Mouse (Mus musculus) CH12F3 (cell line): ENCODE measurements around the gene Pkd1l3.

Source experiments
- in situ Hi-C: fragments of 300-500 bp; cut with MboI; formaldehyde crosslinking; loops from 2 replicates; pipeline ENCODE4 v1.14.3; 2020; ENCODE audit warnings: low sequenced_read_pairs

Gene Pkd1l3

DNA sequence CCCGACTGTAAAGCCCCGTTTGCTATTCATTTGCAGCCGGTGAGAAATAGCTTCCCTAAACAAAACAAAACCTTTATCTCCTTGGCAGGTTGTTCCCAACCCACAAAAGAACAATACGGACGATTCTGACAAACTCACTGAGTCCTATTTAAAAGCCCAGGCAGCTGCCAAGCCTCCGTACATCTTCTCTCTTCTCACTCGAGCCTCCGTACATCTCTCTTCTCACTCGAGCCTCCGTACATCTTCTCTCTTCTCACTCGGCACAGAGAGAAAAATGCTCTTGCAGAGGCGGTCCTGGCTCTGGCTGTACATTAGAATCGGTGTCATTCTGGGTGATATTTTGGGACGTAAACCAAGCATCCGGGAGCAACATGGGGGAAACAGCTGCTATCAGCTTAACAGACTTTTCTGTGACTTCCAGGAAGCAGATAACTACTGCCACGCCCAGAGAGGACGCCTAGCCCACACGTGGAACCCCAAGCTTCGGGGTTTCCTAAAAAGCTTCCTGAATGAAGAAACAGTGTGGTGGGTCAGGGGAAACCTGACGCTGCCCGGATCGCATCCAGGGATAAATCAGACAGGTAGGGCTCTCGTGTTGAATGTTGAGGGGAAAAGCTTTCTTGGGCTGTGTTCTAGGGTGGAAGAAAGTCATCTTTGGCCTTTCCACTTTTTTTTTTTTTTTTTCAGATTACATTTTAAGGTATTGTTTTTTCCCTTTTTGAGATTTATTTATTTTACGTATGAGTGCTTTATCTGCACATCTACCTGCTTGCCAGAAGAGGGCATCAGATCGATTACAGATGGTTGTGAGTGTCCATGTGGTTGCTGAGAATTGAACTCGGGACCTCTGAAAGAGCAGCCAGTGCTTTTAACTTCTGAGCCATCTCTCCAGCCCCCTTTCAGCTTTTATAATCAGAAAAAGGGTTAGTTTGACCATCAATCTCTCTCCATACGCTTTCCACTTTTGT is at the start of gene Pkd1l3:
Gene Pkd1l3, plus strand, starts transcription at position 275 of the 968 bp plus-strand sequence.
- in situ Hi-C loops: no loop called here

DNA sequence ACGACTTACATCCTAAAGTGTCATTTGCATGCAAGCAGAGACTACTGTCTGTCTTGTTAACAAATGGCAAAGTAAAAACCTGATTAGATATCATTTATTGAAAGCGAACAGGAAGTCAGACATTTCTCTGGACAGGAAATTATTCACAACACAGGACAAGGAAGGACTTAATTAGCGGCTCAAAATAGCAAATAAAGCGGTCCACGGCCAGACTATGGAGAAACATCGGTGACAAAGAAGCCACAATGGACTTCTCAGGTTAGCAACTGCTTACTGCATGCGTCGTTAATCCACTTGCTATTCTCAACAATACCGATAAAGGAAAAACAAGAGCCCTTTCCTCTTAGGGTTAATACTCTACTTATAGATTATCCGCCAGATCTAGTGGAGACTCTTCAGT is 49.6 kb upstream of the Pkd1l3 start:
- in situ Hi-C loops: no loop called here

DNA sequence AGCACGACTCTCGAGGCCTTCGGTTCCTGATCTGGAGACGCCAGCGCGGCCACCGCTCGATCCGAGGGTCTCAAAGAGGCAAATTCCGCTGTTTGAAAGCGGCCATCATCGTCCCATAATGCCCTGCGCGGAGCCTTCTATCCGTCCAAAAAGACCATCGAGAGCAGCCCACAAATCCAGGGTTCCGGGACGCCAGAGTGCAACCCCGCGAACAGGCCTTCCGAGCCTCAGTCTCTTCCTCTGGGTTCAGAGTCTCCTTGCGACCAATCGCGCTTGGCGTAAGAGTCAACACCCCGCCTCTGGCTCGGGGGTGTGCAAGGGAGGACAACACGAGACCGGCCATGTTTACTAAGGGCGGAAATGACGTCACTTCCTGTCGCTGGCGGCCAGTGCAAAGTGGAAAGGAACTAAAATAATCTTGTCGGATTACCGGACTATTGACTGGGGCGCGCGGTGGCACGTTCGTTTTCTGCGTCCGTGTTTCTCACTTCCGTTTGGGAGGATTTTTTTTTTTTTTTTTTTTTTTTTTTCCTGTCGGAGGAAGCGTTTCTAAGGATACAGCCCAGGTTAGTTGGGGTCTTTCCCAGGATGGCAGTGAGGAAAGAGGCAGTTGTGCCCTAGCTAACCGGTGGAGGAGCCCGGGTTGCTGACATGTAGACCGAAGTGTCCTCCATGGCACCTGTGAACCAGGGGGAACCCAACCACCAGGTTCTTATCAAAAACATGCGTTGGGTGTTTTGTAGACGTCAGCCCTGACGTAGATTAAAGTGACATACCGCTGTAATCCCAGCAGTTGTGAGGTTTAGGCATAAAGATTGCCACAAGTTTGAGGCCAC is 48.6 kb upstream of the Pkd1l3 start, which contains the start of the genes Dhx38 and Txnl4b:
Gene Dhx38, minus strand, starts transcription at position 364 of the 836 bp plus-strand sequence.
Gene Txnl4b, plus strand, starts transcription at position 395 of the 836 bp plus-strand sequence.
- in situ Hi-C loops: no loop called here

DNA sequence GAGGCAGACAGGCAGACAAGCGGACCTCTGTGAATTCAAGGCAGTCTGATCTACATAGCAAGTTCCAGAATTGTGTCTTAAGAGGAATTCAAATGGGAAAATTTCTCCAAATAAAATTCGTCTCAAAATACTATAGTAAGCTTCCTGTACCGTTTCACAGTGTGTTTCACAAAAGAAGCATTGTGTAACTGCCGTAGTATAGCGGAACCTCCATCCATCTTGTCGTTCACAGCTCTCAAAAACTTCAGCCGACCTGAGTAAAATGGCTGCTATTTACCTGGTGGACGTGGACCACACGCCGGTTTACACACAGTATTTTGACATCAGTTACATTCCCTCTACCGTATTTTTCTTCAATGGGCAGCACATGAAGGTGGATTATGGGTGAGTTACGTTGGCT is 43.2 kb upstream of the Pkd1l3 start:
- in situ Hi-C loops: no loop called here

DNA sequence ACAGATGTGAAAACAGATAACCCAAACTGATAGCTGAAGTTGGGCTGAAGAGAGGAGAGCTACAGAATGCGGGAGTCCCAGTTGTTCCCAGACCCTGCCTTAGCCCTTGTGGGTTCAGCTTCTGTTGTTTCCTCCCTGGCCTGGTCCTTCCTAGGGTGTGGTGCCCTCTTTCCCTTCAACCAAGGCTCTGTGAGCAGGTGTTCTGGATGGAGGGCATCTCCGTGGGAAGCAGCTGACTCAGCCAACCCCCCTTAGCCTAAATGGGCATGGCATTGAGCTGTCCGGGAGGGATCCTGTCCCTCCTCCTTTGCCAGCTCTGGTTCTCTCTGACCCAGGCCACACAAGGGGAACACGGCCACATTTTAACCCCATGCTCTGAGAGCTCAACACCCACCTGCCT is 38.0 kb upstream of the Pkd1l3 start:
- in situ Hi-C loops: no loop called here

DNA sequence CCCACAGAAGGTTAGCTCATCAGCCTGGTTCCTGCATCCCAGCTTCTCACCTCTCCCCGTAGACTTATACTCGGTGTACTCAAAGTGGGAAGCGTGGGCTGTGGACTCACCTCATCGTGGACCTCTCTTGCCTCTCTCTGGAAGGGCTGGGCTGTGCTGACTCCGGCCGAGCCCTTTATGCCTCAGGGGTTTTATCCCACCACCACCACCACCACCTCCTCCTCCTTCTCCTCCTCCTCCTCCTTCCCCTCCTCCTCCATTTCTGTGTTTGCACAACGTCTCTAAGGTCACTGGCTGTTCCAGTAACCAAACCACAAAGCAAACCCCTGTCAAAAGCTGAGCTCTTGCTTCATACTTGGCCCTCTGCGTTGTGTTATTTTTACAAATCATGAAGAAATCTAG is 35.4 kb upstream of the Pkd1l3 start, which contains the start of gene Hp:
Gene Hp, minus strand, starts transcription at position 273 of the 402 bp plus-strand sequence.
- in situ Hi-C loops: no loop called here

DNA sequence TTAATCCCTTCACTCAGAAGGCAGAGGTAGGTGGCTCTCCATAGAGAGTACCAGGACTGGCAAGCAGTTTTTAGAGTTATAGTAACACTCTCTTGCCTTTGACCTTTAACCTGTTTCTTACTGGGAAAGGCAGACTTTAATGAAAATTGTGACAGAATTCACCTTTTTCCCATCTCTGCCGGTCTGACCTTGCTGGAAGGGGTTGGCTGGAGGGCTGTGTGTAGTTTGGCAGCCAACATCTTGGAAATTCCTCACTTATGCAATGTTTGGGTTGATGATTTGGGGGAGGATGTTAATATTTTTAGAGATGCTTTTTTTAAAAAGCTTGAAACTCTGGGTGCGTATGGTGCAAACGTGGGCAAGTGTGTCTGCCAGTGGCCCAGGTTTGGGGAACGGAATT is 30.0 kb upstream of the Pkd1l3 start:
- in situ Hi-C loops: no loop called here

DNA sequence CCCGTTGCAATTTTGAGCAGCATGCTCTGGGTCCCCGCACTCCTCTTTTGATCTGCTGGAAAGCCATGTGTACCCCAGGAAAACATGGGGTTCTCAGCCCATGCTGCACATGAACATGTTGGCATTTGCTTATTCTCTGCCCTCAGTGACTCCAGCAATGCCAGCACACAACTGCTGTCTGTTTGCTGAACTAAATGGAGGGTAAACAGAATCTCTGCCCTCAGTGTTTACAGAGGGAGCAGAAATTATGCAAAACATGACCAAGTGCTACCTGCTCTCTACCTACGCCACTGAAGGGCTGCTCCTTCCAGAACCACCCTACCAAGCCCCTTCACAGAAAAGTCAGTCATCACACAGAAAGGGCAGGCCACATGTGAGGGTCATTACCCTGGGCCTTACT is 29.5 kb upstream of the Pkd1l3 start:
- in situ Hi-C loops: no loop called here

DNA sequence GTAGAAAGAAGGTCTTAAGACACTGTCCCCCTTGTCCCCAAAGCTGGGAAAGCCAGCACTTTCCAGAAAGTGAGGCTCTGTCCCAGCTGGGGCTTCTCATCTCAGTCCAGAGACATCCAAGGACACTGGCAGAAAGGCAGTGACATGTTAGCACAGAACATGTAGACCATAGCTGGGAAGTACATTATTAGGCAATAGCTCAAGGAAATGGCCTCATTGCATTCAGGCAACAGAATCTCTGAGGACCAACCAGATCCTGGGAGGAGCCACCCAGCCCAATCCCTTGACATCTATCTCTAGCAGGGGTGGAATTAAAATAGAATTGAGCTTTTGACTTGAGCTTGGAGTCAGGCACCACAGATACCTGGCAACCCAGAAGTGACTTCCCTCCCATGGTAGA is 28.7 kb upstream of the Pkd1l3 start:
- in situ Hi-C loops: no loop called here

DNA sequence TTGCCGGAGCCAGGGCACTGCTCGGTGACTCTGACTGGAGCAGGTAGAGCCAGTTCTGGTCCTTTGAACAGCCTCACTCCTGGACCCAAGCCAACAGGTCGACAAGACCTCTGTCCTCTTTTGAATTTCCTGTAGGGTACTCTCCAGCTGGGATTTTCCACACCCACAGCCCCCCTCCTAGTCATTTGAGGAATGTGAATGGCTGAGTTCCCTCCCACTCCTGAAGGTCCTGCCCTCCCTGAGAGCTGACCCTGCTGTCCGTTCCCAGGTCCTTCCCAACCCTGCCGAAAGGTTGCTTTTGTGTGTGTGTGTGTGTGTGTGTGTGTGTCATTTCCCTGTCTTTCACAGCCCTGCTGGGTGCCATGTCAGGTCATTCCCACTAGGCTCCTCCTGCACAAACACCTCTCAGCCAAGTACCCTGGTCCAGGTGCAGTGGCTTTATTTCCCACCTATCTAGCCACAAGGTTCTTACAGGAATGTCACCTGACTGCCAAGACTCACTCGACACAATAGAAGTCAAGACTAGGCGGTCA is 27.3 kb upstream of the Pkd1l3 start:
- in situ Hi-C loops: no loop called here

DNA sequence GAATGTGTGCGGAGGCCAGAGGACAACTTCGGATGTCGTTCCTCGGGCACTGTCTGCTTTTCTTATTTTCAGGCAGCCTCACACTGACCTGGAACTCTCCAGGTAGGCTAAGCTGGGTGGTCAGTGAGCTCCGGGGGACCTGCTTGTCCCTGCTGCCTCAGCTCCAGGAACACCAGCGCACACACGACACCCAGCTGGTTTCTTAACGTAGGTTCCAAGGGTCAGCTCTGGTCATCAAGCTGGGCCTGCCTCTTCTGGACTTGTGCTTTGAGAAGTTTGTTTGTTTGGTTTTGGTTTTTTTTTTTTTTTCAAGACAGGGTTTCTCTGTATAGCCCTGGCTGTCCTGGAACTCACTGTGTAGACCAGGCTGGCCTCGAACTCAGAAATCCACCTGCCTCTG is 23.4 kb upstream of the Pkd1l3 start:
- in situ Hi-C loops: no loop called here

DNA sequence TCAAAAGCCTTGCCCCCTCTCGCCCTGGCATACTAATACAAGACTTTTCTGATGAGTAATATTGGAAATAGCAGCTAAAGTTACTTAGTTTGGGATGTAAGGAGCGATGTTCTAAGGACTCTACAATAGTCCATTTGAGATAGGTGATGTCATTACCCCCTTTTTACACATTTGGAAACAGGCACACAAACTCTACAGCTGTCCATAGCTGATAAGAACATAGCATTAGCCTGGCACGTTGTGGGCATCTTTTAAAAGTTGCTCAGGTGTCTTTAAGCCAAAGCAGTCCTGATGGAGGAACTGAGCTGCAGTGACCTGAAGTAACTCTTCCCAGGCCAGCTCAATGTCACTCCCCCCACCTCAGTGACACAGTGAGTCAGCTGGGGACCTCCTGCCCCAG is 22.9 kb upstream of the Pkd1l3 start:
- in situ Hi-C loops: no loop called here

DNA sequence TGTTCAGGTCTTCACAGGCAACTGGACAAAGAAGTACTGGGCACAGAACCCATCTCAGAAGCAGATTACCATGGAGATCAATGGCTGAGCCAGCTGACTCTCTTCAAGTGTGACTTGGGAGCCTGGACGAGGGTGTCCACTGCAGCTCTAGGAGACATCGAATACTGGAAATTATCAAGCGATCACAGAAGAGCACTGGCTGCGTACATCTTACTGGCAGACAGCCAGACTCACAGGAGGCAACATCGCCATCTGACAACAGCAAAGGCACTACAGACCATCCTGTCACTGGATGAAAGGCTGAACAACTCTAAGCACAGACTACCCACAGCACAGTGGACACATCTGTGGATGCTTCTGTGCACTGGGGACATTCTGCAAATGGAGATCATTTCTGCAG is 22.2 kb upstream of the Pkd1l3 start:
- in situ Hi-C loops: no loop called here

DNA sequence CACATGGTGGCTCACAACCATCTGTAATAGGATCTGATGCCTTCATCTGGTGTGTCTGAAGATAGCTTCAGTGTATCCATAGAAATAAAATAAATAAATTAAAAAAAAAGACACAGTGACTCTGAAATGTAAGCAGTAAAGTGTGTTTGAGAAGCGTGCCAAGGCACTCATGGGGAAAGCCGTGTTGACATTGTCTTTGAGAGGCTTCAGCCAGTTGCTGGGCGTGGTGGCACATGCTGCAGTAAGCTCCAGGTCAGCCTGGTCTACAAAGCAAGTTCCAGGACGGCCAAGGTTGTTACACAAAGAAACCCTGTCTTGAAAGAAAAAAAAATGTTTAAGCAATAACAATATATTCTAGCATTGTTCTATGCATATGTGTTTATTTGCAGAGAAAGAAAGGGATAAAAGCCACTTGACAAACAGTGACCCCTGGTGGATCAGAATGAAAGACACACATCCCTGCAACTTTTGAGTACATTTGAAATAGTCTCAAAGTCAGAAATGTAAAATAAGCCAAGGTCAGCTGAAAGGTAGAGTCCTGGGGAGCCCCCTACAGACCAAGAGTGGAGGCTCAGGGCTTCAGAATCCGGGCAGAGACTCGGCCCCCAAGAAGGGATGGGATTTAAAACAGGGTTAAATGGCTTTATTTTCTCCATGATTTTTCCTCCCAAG is 21.1 kb upstream of the Pkd1l3 start:
- in situ Hi-C loops: no loop called here

DNA sequence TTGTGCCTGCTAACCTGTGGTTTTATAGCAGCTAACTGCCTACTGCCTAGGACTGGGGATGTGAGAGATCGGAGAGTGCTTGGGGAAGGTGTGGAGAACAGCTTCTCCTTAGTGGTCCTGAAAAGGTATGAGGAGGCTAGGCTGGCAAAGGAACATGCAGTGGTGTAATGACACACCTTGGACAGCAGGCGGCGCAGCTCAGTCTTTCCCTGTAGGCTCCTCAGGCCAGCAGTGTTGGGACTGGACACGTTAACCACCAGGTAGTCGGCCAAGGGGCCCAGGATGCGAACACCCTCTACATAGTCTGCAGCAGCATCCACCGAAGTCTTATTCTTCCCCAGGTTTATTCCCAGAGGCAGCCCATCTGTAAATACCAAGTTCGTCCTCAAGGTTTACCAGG is 18.5 kb upstream of the Pkd1l3 start:
- in situ Hi-C loops: no loop called here

DNA sequence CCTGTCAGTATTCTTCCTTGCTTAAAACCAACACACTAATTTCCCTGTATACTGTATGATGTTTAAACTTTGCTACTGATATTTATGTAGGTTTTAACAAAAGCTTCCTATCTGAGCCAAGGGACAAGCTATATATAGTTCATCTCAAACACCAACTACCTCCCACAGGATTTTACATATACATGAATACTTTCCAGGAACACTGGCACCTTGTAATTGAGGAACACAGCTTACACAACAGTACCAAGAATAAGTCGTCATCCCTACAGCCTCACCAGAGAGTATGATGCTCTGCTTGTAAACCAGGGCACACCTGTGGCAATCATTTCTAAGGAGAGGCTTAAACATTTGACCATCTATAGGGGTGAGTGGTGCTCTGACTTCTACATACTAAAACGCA is 7.6 kb upstream of the Pkd1l3 start:
- in situ Hi-C loops: no loop called here

DNA sequence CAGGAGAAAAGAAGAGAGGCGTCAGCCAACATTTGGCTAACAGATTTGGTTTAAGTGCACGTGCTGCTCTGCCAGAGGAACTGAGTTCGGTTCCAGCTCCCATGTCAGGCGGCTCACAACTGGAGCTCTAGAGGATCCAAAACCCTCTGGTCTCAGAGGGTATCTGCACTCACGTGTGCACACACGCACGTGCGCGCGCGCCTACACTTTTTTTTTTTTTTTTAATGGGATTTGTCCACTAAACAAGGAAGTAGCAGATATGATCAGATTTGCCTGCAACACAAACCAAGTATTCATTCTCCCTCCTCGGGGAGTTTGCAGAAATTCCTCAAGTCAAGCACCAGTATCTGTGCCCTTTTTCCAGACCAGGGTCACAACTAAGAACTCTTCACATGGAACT is 6.7 kb upstream of the Pkd1l3 start:
- in situ Hi-C loops: no loop called here

DNA sequence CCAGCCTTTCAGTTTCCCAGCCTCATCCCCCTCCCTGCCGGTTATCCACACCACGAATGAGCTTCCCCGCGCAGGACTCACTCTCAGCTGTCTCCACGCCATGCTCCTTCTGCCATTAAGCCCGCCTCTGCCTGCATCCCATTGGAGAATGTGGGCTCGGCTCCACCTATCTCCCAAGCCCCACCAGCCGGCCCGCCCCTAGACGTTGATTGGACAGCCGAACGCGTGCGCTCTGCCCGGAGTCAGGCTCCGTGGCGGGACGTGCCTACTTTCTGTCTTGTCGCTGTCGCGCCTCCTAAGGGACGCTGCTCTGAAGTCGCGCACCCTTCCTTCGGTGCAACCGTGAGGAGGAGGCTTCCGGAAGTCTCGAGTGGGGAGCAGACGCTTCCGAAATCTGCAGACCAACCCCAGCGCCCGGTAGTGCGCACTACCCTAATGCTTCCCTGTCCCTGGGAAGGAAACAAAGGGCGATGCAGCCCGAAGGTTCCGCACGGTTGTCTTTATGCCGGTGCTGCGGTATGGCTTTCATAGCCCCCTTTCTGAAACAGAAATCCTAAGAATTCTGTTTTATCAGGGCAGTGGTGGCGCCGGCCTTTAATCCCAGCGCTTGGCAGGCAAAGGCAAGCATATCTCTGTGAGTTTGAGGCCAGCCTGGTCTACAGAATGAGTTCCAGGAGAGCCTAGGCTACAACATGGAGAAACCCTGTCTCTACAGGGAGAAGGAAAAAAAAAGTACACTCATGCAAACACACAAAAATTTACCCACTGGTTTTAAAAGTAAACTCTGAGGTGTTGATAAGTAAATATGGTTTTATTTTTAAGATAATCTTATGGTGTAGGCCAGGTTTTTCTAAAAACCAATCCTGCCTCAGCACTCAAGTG is 5.8 kb upstream of the Pkd1l3 start, which contains the start of gene Dhodh:
Gene Dhodh, minus strand, starts transcription at position 403 of the 882 bp plus-strand sequence.
- in situ Hi-C loops: no loop called here

DNA sequence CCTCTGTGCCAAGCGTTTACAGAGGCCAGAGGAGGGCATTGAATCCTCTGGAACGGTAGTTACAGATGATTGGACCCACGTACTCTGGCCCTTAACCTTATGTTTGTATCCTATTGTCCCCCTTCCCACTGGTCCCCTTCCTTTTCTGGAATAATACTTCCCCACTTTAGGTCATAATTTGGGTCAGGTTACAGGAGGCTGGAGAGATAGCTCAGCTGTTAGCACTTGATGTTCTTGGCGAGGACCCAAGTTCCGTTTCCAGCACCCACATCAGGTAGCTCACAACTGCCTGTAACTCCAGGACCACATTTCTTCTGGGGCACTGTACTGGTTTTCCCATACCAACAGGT is 5.2 kb upstream of the Pkd1l3 start:
- in situ Hi-C loops: no loop called here

DNA sequence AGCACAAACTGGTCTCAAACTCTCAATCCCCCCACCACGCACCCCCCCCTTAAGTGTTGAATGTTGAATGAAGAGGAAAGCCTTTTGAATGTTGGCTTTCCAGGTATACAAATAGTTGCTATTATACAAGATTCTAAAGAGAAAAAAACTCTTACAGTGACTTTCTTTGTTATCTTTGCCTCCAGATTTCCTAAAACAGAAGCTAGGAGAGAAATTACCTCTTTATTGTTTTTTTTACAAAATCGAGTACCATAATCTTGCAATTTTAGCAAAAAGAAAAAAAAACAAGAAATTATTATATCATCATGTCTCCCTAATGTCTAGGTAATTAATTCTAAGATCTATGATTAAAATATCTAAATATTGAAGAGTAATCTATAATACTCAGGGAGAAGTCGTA is 1.3 kb downstream of the Pkd1l3 start:
- in situ Hi-C loops: no loop called here
